Mouse (Mus musculus) ES-E14 (cell line): ENCODE data around the gene Axin1.

Experiments
- HCFC1 ChIP-seq: IDR thresholded peaks from 2 replicates; pipeline ENCODE4 v1.6.1; 2012; ENCODE audit warnings: low read length, inconsistent platforms, borderline replicate concordance; ENCODE audit not compliant: insufficient read depth
- MAFK ChIP-seq: IDR thresholded peaks from 2 replicates; pipeline ENCODE4 v1.6.1; 2014; ENCODE audit warnings: mild to moderate bottlenecking, low read depth, low read length, inconsistent platforms; ENCODE audit not compliant: insufficient read depth
- ZC3H11A ChIP-seq: IDR thresholded peaks from 2 replicates; pipeline ENCODE4 v1.6.1; 2012; ENCODE audit warnings: low read depth, mild to moderate bottlenecking, inconsistent platforms, low read length, borderline replicate concordance
- ZNF384 ChIP-seq: IDR thresholded peaks from 2 replicates; pipeline ENCODE4 v1.6.1; 2012; ENCODE audit warnings: low read depth, low read length, inconsistent platforms

- TF ChIP-seq ZNF384 = no peak
- no peak for TF ChIP-seq MAFK
- no peak for TF ChIP-seq ZC3H11A
- no peak for TF ChIP-seq HCFC1
Measured at GRCm38 (mm10) chr17:26198892-26199291, 60.4 kb downstream of the Axin1 start, which contains the start of gene Pdia2.
